ENCODE assay signal across 8 mouse cellular contexts in the genomic region with DNA sequence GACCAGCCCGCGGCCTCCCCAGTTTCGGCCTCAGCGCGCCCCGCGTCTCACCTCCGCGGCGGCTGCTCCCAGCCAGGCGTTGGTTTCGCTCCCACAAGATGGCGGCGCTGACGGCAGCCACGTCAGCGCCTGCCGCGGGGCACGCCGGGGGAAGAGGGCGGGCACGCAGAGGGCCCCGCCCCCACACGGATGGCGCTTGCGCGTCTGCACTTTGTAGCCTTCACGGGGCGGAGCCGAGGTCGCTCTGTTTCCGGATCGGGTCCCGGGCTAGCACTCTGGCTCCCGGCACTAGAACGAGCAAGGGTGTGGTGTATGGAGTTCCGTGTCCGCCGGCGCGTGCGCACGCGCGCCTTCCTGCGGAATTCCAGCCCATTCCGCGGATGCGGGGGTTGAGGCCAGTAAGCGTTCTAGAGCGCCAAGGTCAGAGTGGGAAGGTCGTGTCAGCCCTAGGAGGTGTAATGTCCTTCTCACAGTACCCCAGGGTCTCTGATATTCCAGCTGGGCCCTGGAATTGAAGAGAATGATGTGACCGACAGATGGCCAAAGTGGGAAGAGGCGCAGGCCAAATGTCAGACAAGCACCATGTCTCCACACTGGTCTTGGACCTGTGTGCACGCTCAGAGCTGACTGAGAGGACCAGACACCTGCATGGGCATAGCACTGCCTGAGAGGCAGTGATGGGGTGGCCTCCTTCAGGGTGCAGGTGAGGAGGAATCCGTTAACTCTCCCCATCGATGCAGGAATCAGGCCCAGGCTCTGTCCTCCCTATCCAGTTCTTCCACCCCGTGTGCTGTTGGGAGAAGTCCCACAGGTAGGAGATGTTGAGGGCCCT. TPM values are rescaled to one million over a fixed set of nuclear protein-coding genes. Genes with fewer than 3 reads are reported as not detected.
DNase-seq lines count a peak whose midpoint lies in the region; ATAC-seq and TF ChIP-seq lines count a peak whose summit lies in the region.

TSS of gene Arf1 (minus strand) at position 149 of the 832 bp plus-strand sequence.

- no peaks in the 10 kb centered on the region for H3K27me3 ChIP-seq in embryonic facial prominence, embryonic 15.5 days
- H3K27me3 ChIP-seq in kidney, embryonic 14.5 days (ENCODE audit: control insufficient read depth, insufficient read depth, low read length) = no peaks in the 10 kb centered on the region
- no peaks in the 10 kb centered on the region for H3K27me3 ChIP-seq in limb, embryonic 15.5 days

- no peak for TF ChIP-seq CTCF in bone marrow, adult 2 months (IDR thresholded peaks at IDR 0.05; ENCODE audit: control insufficient read depth, insufficient read depth, low read length)

- peak within 1 kb of the TSS; percentile 85 for H3K4me3 ChIP-seq in bone marrow, adult 2 months (replicated peaks; ENCODE audit: control insufficient read depth, low read depth, low read length)
- H3K4me3 ChIP-seq in embryonic facial prominence, embryonic 15.5 days (replicated peaks) = peak within 1 kb of the TSS; percentile 97
- peak within 1 kb of the TSS; percentile 100 for H3K4me3 ChIP-seq in kidney, embryonic 14.5 days (ENCODE audit: low read length)
- peak within 1 kb of the TSS; percentile 100 for H3K4me3 ChIP-seq in limb, embryonic 15.5 days

- peak; percentile 94 for ATAC-seq in embryonic facial prominence, embryonic 15.5 days (ENCODE audit: insufficient number of reproducible peaks, low FRiP score, low TSS enrichment, low read depth)
- peak; percentile 96 for ATAC-seq in kidney, embryonic 14.5 days (ENCODE audit: low FRiP score, low TSS enrichment)
- peak; percentile 95 for ATAC-seq in limb, embryonic 15.5 days (ENCODE audit: insufficient number of reproducible peaks, low FRiP score, low TSS enrichment, low read depth)

- peak; percentile 86 for TF ChIP-seq POLR2A in bone marrow, adult 2 months (IDR thresholded peaks at IDR 0.05; ENCODE audit: borderline replicate concordance, control insufficient read depth, low read depth, low read length)

- H3K9me3 ChIP-seq in embryonic facial prominence, embryonic 15.5 days (replicated peaks) = no peaks in the 10 kb centered on the region
- no peaks in the 10 kb centered on the region for H3K9me3 ChIP-seq in kidney, embryonic 14.5 days (ENCODE audit: control insufficient read depth, low read length)
- no peaks in the 10 kb centered on the region for H3K9me3 ChIP-seq in limb, embryonic 15.5 days

- 5% methylated on average over 59 of the region's 59 CpGs for WGBS in bone marrow, adult 2 months
- 4% methylated on average over 56 of the region's 59 CpGs for WGBS in embryonic facial prominence, embryonic 15.5 days
- WGBS in kidney, embryonic 14.5 days = 5% methylated on average over 57 of the region's 59 CpGs
- 4% methylated on average over 58 of the region's 59 CpGs for WGBS in limb, embryonic 15.5 days

- H3K27ac ChIP-seq in bone marrow, adult 2 months (ENCODE audit: control insufficient read depth, insufficient read depth, low read depth, low read length, poor library complexity) = peak within 1 kb of the TSS; percentile 99
- peak within 1 kb of the TSS; percentile 97 for H3K27ac ChIP-seq in embryonic facial prominence, embryonic 15.5 days (replicated peaks)
- peak within 1 kb of the TSS; percentile 94 for H3K27ac ChIP-seq in kidney, embryonic 14.5 days (ENCODE audit: low read depth, low read length)
- H3K27ac ChIP-seq in limb, embryonic 15.5 days = peak within 1 kb of the TSS; percentile 98

- H3K4me1 ChIP-seq in bone marrow, adult 2 months (ENCODE audit: control insufficient read depth, insufficient read depth, low read length) = peaks cover 8% of the 10 kb centered on the region; the same call in 1 of the 2 replicates
- peaks cover 40% of the 10 kb centered on the region for H3K4me1 ChIP-seq in embryonic facial prominence, embryonic 15.5 days
- H3K4me1 ChIP-seq in kidney, embryonic 14.5 days (ENCODE audit: control insufficient read depth, insufficient read depth, low read length) = peaks cover 22% of the 10 kb centered on the region
- peaks cover 35% of the 10 kb centered on the region for H3K4me1 ChIP-seq in limb, embryonic 15.5 days

- H3K4me2 ChIP-seq in embryonic facial prominence, embryonic 15.5 days (replicated peaks) = peak within 1 kb of the TSS; percentile 61
- peak within 1 kb of the TSS; percentile 88 for H3K4me2 ChIP-seq in kidney, embryonic 14.5 days (replicated peaks; ENCODE audit: low read depth, low read length)
- H3K4me2 ChIP-seq in limb, embryonic 15.5 days = peak within 1 kb of the TSS; percentile 73

- peak within 1 kb of the TSS; percentile 100 for H3K9ac ChIP-seq in embryonic facial prominence, embryonic 15.5 days
- peak within 1 kb of the TSS; percentile 96 for H3K9ac ChIP-seq in kidney, embryonic 14.5 days (ENCODE audit: low read depth, low read length)
- H3K9ac ChIP-seq in limb, embryonic 15.5 days = peak within 1 kb of the TSS; percentile 100

- H3K36me3 ChIP-seq in embryonic facial prominence, embryonic 15.5 days = 0 out of 2 replicates have a peak, but pooled peaks cover 3% of the 10 kb centered on the region
- peaks cover 6% of the 10 kb centered on the region for H3K36me3 ChIP-seq in kidney, embryonic 14.5 days (ENCODE audit: control insufficient read depth, insufficient read depth, low read length)
- no peaks in the 10 kb centered on the region for H3K36me3 ChIP-seq in limb, embryonic 15.5 days

- DNase-seq in 416B (ENCODE audit: low read depth) = peak; percentile 97
- peak; percentile 94 to 96 for DNase-seq in heart, adult 9 months (ENCODE audit: low spot score in 2 of 2)
- DNase-seq in monocyte, adult 2 months (ENCODE audit: low read depth in 1 of 2, low spot score in 2 of 2) = peak; percentile 85 to 94
- DNase-seq in spleen, postnatal 36 days (ENCODE audit: low spot score in 2 of 2) = peak; percentile 95 to 96

RNA-seq across cellular contexts. Expression of gene Arf1, which starts in this region (rescaled TPM):
- 72.4 and 90.6 TPM in 2 replicates for polyA plus RNA-seq in bone marrow, adult 2 months (2011; ENCODE audit: insufficient read depth, insufficient read length, low replicate concordance, missing spikeins)
- 718 and 720 TPM in 2 replicates for polyA plus RNA-seq in embryonic facial prominence, embryonic 15.5 days (2015; fragmentation: Nextera tagmentation; extraction: Ambion mirVana)
- 544 and 644 TPM in 2 replicates for polyA plus RNA-seq in kidney, embryonic 14.5 days (2014; fragmentation: Nextera tagmentation; extraction: Ambion mirVana)
- 761 and 780 TPM in 2 replicates for polyA plus RNA-seq in limb, embryonic 15.5 days (2015; fragmentation: Nextera tagmentation; extraction: Ambion mirVana)

Comparison
In these comparisons a context has a peak if more than half of its experiments do, and no peak if none do; other contexts are left out.
1. Peak in every context shown above with its lines: DNase-seq, ATAC-seq, H3K4me3 ChIP-seq and H3K27ac ChIP-seq.